Mouse (Mus musculus) left cerebral cortex, adult 8-10 months (tissue): ENCODE measurements at regions not wholly inside any gene's neighbourhood (a gene's known extent, or its start where the extent isn't known, plus 50 kb on each side); places are given as distances from the start of the nearest gene placed in this dataset.
A peak's percentile ranks its signal among the peaks of the same experiment; 100 is the strongest.

ENCODE experiments used
- DNase-seq, 2 experiments: peaks; one replicate each; pipeline ENCODE4 v3.0.0; 2022; ENCODE audit warnings: low spot score in 2 of 2

GRCm38 (mm10) chr14:9191664-9192063 lies 525.6 kb upstream of the 4930452B06Rik start:
- no peak for DNase-seq

GRCm38 (mm10) chr14:9161336-9161735 lies 495.3 kb upstream of the 4930452B06Rik start:
- DNase-seq, result no peak

DNA sequence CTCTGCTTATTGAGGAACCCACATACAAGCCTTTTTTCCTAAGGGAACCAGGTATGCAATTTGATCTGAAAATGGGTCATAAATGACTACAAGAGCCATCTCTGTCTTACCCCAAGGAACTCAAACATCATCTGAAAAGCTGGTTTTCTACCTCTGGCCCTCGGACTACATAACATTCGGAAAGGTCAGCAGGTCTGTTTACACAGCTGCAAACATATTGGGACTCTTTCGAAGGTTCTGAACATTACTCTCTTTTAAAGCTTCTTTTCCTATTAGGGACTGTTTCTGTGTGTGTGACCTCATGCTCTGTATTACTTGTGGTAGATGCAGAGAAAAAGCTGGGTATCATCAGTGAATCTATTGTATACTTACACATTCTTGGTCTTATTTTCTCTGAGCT lies 491.9 kb upstream of the 4930452B06Rik start:
- DNase-seq, result no peak

DNA sequence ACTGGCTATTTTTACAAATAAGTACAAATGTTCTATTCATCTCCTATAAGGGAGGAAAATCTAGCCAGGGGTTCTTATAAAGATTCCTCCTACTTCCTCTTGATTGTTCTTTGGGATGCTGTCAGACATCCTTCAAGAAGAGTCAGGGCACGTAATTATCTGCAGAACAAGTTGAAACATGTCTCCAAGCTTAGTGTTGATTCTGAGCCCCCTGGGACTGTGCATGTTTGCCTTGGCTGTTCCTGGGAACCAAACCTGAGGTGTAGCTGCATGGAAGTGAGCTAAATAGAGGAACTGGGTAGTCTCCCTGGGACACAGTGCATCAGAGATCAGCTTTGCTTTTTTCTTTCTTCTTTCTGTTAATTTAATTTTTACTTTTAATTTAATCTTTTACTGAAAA lies 484.8 kb upstream of the 4930452B06Rik start:
- DNase-seq, result no peak

GRCm38 (mm10) chr14:9146595-9147219 lies 480.7 kb upstream of the 4930452B06Rik start:
- no peak for DNase-seq

DNA sequence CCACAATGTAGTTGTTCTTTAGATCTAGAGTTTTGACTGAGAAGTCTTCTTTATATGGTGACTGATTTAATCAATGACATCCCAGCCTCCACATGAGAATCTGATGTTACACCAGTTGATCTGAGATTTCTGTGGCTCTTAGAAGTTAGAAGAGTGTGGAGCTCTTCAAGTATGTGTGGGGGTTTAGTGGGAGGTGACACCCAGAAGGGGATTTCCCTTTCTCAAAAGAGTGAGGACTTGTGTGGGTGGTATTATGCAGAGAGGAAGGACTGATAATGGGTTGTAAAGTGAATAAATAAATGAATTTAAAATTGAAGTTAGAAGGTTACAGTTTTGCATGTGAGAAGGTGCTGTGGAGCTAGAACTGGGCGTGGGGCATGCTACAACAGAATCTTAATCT lies 439.7 kb upstream of the 4930452B06Rik start:
- DNase-seq, result no peak

GRCm38 (mm10) chr14:9089625-9090326 lies 423.7 kb upstream of the 4930452B06Rik start:
- DNase-seq, result no peak

GRCm38 (mm10) chr14:9087103-9087502 lies 421.1 kb upstream of the 4930452B06Rik start:
- no peak for DNase-seq

DNA sequence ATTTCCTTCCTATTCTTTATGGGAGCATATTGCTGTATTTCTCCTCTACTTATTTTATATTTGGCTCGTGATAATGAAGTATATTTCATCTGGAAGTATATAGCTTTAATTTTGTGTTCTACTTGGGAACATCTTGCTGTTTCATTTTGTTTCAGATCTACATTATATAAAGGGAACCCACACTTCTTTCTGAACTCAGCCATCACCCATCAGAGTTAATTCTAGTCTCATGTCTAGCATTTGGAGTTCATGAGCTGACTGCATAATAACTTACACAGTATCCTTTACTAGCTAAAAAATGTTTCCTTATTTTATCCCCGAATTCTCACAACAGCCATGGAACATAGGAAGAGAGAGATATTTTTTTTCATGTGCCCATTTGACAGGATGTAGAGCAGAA lies 413.6 kb upstream of the 4930452B06Rik start:
- DNase-seq, result no peak

- DNase-seq, result no peak
These were observed 413.0 kb upstream of the 4930452B06Rik start for GRCm38 (mm10) chr14:9079014-9079413.

- peak in 1 of 2 experiments; percentile 25 for DNase-seq
These were observed 405.1 kb upstream of the 4930452B06Rik start for GRCm38 (mm10) chr14:9071176-9071575.

- no peak for DNase-seq
These were observed 394.0 kb upstream of the 4930452B06Rik start for GRCm38 (mm10) chr14:9060058-9060457.

- no peak for DNase-seq
These were observed 362.8 kb upstream of the 4930452B06Rik start for GRCm38 (mm10) chr14:9028811-9029210.

DNA sequence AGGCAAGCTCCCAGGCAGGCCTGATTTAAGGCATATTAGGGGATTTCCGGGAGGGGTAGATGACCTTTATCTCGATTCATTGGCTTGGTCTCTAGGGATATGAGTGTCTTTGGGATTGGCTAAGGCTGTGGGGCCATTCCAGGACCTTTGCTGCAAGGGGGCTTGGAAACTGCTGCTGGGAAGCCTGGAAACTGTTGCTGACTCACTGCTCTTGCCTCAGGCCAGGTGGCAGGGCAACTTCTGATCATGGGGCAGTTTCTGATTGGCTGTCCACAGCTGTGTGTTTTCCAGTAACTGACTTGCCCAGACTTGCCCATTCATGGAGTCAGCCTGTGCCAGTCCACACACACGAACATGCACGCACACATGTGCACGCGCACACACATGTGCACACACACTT lies 349.8 kb upstream of the 4930452B06Rik start:
- no peak for DNase-seq

- DNase-seq, result no peak
These were observed 337.0 kb upstream of the 4930452B06Rik start for GRCm38 (mm10) chr14:9003034-9003433.

GRCm38 (mm10) chr14:9000408-9001092 lies 334.5 kb upstream of the 4930452B06Rik start:
- no peak for DNase-seq

- no peak for DNase-seq
These were observed 333.8 kb upstream of the 4930452B06Rik start for GRCm38 (mm10) chr14:8999815-9000214.

- DNase-seq, result no peak
These were observed 327.4 kb upstream of the 4930452B06Rik start for GRCm38 (mm10) chr14:8993421-8993820.

GRCm38 (mm10) chr14:8985086-8985793 lies 319.2 kb upstream of the 4930452B06Rik start:
- no peak for DNase-seq

DNA sequence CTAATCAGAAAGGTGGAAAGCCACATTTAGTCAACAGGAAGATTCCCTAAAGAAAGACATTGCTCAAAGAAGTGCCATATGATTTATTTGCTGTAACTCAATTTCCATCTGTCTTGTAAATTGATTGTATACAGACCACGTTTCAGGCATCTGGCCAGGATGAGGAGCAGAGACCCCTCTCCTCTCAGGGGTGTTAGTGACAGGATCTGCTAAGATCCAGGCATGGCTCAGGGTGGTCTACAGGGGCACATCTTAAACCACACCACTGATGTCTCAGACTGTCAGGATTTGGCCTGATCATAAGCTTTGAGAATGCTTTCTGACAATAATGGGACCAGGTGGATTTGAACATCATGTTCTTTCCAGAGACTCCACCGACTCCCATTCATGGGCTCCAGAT lies 295.5 kb upstream of the 4930452B06Rik start:
- no peak for DNase-seq

GRCm38 (mm10) chr14:8952853-8953397 lies 286.9 kb upstream of the 4930452B06Rik start:
- DNase-seq, result no peak

DNA sequence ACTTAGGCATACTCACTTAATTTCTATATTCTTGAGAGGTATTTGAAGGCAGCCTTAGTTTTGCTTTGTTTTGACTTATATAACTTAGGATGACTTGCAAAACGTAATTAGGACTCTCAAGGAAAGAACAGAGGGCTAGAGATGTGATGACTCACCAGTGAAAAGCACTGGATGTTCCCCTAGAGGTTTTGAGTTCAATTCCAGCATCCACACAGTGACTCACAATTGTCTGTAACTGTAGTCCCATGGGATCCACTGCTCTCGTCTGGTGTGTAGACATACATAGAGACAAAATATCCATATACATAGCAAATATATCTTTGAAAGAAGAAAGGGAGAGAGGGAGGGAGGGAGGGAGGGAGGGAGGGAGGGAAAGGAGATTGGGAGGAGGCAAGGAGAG lies 282.7 kb upstream of the 4930452B06Rik start:
- DNase-seq, result no peak
